Mouse (Mus musculus) erythroblast, adult 5-6 weeks (primary cell): ENCODE measurements around the gene Gamt. TPM values are rescaled to one million over a fixed set of nuclear protein-coding genes. Genes with fewer than 3 reads are reported as not detected.

Experiments used
- ATAC-seq: replicated peaks from 2 replicates; pipeline ENCODE4 v1.8.0; 2016; ENCODE audit warnings: moderate number of reproducible peaks, mild to moderate bottlenecking, moderate TSS enrichment, inconsistent platforms; ENCODE audit not compliant: poor library complexity, low FRiP score, severe bottlenecking
- total RNA-seq, 2 experiments: library from RNA; stranded (forward) in 1 of 2; stranded (reverse) in 1 of 2; fragments of 150-400 nt in 1 of 2; fragments of 200-764, 138-1000 nt in 1 of 2; gene quantifications; 2 replicates each; pipeline versions ENCODE4 v1.2.3 to v1.2.4; 2015 to 2017; ENCODE audit warnings: low replicate concordance in 2 of 2

The Gamt gene
- total RNA-seq, 2 experiments from 2014 or later: 0.77 TPM; not detected in 1

GRCm38 (mm10) chr10:80259861-80260641 lies 761 bp downstream of the Gamt start:
- no peak for ATAC-seq

DNA sequence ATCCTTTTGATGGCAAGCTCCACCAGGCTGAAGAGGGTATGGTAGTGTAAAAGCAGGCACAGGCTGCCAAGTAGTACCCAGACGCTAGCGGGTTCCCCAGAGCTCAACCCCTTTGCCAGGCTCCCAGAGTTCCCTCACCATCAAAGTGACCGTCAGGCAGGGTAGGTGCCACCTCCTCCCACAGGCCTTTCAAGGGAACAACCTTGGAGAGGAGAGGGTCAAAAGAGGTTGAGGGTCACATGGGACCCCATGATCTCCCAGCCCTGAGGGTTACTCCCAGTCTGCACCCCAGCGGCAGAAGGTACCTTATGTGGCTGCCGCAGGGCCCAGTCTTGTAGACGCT lies 1.4 kb downstream of the Gamt start:
- ATAC-seq: no peak

DNA sequence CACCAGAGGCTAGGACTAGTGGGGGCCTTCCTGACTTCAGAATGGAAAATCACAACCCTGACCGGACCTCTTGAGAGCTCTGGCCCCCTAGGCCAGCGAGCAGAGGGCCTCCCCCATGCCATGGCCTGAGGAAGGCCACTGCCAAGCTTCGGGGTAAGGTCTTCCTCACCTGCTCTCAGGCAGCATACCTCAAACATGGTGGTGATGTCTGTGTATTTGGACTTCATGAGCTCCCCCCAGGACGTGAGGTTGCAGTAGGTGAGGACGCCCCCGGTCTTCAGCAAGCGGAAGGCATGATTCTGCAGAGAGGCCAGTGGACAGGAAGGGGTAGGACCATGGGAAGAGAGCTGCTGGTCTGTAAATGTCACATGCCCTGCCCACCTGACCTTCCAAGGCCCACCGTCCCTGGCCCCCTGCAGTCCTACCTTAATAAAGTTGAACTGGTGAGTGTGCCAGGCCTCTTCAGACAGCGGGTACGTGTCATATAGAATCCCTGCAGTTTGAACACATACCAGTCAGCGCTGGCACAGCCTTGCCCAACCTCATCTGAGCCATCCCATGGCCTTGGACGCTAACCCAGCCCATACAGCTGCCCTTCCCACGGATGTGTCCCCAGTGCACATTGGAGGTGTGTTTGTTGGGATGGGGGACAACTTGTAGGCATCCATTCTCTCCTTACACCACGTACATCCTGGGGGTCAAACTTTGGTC lies 1.9 kb downstream of the Gamt start:
- ATAC-seq: no peak

- no peak for ATAC-seq
Measured at GRCm38 (mm10) chr10:80257936-80258335, 2.9 kb downstream of the Gamt start.

GRCm38 (mm10) chr10:80255881-80256535 lies 4.8 kb downstream of the Gamt start:
- ATAC-seq: no peak

DNA sequence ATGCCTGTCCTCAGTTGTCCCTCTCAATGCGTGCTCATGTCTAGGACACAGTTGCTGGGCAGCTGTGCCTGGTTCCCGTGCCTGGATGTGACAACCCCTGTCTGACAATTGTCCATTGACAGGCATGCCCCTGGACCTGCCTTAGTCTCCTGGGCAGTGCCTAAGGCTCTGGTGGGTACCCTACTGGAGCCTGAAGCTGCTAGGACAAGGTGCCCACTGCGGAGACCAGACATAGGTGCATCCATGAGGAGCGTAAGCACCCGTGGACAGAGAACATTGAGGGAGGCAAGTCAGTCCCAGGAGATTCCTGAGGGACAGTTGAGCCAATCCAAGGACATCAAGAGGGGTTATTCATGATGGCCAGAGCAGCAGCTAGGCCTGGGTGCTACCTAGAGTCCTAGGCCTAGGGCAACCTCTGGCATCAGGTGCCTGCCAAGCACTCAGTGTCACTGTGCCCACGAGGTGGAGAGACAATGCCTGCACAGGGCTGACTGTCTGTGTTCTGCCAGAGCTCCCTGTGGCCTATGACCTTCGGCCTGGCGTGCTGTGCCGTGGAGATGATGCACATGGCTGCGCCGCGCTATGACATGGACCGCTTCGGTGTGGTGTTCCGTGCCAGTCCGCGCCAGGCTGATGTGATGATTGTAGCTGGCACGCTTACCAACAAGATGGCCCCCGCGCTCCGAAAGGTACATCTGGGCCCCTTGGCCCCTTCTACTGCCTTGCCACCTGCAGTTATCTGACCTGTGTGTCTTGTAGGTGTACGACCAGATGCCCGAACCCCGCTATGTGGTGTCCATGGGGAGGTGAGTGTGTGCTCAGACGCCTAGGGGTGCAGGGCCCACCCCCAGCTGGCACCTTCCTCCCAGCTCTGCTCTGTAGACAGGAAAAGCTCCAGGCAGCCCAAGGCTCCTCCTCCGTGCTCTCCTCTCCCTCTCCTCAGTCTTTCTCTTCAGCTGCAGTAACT lies 6.2 kb downstream of the Gamt start:
- no peak for ATAC-seq

GRCm38 (mm10) chr10:80253551-80253950 lies 7.3 kb downstream of the Gamt start:
- ATAC-seq: no peak

GRCm38 (mm10) chr10:80252493-80253274 lies 8.1 kb downstream of the Gamt start:
- ATAC-seq: no peak

DNA sequence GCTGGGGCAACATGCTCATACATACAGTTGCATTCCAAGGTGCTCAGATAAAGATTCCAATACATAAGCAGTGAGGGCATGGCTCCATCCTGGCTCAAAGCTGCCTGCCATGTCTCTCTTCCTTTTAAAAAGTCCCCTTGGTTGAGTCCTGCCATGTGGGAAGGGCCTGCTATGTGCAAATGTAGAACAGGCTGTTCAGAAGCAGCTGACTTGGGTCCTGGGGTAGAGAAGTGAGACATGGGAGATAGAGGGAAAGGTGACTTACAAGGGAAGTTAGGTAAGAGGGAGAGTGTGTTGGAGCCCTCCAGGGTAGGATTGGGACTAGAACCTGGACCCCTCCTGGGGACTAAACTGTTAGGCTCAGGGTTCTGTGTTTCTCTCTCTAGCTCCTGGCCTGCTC lies 8.8 kb downstream of the Gamt start:
- no peak for ATAC-seq

- ATAC-seq: no peak
Measured at GRCm38 (mm10) chr10:80250573-80250972, 10.2 kb downstream of the Gamt start.

DNA sequence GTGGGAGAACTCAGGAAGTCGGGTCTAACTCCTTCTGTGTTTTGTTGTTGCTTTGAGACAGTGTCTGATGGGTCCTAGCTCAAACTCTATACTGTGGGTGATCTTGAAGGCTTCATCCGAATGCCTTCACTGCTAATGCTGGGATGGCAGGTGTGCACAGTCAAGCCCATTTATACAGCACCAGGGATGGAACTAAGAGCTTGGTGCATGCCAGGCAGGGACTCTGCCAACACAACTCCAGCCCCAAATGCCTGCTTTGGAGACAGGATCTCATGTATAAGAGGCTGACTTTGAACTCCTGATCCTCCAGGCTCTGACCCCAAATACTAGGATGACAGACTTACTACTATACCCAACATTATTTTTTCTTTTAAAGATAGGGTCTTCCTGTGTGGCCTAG lies 10.8 kb downstream of the Gamt start:
- ATAC-seq: no peak

DNA sequence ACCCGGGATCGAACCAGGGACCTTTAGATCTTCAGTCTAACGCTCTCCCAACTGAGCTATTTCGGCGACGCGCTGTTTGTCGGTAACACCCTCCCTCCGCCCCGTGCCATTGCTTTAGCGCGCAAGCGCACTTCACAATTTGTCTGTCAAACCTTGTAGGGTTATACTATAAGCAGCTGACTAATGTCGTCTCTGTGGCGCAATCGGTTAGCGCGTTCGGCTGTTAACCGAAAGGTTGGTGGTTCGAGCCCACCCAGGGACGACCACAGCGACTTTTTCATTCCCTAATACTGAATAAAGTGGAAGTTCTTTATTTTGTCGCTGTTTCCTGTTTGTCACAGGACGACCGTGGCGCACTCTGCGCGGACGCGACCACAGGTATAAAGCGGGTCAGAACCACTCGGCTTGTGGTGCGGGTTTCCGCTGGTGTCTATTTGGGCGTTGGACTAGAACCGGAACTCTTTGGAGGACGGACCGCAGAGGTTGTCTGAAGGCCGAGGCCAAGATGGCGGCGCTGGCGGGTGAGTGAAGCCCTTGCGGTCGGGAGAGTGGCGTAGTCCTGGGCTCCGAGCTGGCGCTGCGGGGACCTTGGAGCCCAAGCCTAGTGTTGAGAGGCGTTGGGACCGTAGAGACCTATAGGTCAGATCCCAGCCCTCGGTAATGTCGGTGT lies 11.7 kb downstream of the Gamt start, which contains the start of gene Ndufs7:
Gene Ndufs7, plus strand, starts transcription at position 151 of the 670 bp plus-strand sequence.
- peak; percentile 82 for ATAC-seq

DNA sequence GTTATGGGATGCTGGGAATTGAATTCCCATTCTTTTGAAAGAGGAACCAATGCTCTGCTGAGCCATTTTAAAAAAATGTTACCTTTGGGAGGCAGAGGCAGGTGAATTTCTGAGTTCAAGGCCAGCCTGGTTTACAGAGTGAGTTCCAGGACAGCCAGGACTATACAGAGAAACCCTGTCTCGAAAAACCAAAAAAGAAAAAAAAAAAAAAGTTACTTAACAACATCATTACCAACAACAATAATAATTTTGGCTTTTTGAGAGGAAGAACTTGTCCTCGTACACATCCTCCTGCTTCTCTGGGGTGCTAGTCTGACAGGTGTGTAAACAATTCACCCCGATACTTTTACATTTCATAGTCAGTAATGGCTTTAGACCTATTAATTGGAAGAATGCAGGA lies 12.4 kb downstream of the Gamt start:
- 0 out of 2 replicates have a peak, but pooled peaks have one; percentile 2 for ATAC-seq

DNA sequence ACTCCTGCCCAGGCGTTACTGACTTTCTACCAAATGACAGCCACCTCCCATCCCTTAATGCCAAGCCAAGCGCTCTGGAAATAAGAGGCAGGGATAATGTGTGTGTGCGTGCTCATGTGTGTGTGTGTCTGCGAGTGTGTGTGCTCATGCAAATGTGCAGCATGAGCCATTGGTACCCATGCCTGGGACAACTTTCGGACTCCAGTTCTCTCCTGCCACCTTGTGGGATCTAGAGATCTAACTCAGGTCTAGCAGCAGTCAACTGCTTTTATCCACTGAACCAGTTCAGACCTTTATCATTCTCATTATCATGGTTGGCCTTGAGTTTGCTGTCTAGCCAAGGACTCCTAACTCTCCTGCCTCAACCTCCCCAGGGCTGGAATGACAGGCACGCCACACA lies 13.0 kb downstream of the Gamt start:
- ATAC-seq: no peak

- ATAC-seq: peak; percentile 48
Measured at GRCm38 (mm10) chr10:80245600-80245999, 15.2 kb downstream of the Gamt start.

DNA sequence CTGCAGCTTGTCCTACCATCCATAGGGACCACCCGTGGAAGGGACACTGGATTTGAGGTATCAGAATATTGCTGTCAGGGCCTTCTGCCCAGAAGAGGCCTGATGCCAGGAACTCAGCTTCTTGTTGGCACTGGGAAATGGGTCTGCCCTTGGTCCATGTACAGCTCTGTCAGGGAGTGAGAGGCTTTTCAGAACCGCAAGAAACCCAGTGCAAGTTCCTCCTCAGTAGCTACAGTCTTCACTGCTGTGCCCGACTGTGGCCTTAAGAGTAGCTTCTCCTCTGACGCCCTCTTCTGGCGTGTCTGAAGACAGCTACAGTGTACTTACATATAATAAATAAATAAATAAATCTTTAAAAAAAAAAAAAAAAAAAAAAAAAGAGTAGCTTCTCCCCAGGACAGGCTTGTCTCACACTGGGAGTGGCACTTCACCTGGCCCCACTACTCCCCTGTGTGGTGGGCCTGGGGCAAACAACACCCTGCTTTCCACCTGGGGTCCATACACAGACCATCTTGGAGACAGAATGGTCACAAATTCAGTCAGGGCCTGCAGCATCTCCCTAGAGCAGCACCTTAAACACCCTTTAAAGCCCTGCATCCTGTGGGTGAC lies 15.9 kb downstream of the Gamt start:
- ATAC-seq: no peak

DNA sequence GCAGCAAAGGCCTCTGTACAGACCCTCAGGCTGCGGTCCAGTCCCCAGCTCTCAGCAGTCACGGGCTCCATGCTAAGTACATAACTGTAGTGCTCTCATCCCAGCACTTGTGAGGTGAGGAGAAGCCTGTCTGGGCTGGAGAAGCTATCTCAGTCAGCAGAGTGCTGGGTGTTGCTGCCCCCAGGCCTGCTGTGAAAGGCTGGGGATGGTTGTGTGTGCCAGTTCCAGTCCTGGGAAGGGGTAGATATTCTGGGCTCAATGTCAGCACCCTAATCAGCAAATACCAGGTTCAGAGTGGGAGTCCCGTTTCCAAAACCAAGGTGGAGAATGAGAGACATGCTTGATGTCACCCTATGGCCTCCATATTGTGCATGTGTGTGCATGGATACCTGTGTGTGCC lies 18.2 kb downstream of the Gamt start:
- ATAC-seq: no peak

- ATAC-seq: 0 out of 2 replicates have a peak, but pooled peaks have one; percentile 13
Measured at GRCm38 (mm10) chr10:80242088-80242487, 18.7 kb downstream of the Gamt start.
